Mouse (Mus musculus) limb, embryonic 10.5 days (tissue): ENCODE data around the gene Tnfrsf18. TPM values are rescaled to one million over a fixed set of nuclear protein-coding genes. Genes with fewer than 3 reads are reported as not detected.
A peak's percentile ranks its signal among the peaks of the same experiment; 100 is the strongest.

ENCODE experiments used
- DNase-seq: peaks from one replicate; pipeline ENCODE4 v3.0.0-alpha.2; 2017; ENCODE audit warnings: low spot score
- H3K27ac ChIP-seq: fragments of 300-500 bp; sonication (generic); 2 replicates; pipeline ENCODE4 v1.5.1; 2016; ENCODE audit warnings: mild to moderate bottlenecking
- H3K27me3 ChIP-seq: fragments of 300-500 bp; sonication (generic); 2 replicates; pipeline ENCODE4 v1.6.1; 2016; ENCODE audit warnings: low read depth, mild to moderate bottlenecking; ENCODE audit not compliant: poor library complexity, severe bottlenecking
- H3K36me3 ChIP-seq: fragments of 300-500 bp; sonication (generic); 2 replicates; pipeline ENCODE4 v1.6.1; 2016; ENCODE audit warnings: mild to moderate bottlenecking, moderate library complexity
- H3K4me1 ChIP-seq: fragments of 300-500 bp; sonication (generic); 2 replicates; pipeline ENCODE4 v1.6.1; 2016
- H3K4me3 ChIP-seq: fragments of 300-500 bp; sonication (generic); 2 replicates; pipeline ENCODE4 v1.5.1; 2016; ENCODE audit warnings: mild to moderate bottlenecking, moderate library complexity
- H3K9me3 ChIP-seq: fragments of 300-500 bp; sonication (generic); replicated peaks from 2 replicates; pipeline ENCODE4 v1.6.1; 2016; ENCODE audit warnings: mild to moderate bottlenecking
- WGBS: fragments of 180-500 bp; shearing (Covaris S2); methylation state at CpG from one replicate; pipeline ENCODE4 v1.1.7; 2016; 5-methylcytosine and 5-hydroxymethylcytosine counted together
- polyA plus RNA-seq: library from polyadenylated mRNA; unstranded; fragments of >200 nt; fragmentation: Nextera tagmentation; extraction: Ambion mirVana; gene quantifications from 2 replicates; pipeline ENCODE4 v1.2.1, GENCODE M21; 2016

Tnfrsf18 gene
- polyA plus RNA-seq, 1 experiment from 2014 or later: 1.5 TPM

DNA sequence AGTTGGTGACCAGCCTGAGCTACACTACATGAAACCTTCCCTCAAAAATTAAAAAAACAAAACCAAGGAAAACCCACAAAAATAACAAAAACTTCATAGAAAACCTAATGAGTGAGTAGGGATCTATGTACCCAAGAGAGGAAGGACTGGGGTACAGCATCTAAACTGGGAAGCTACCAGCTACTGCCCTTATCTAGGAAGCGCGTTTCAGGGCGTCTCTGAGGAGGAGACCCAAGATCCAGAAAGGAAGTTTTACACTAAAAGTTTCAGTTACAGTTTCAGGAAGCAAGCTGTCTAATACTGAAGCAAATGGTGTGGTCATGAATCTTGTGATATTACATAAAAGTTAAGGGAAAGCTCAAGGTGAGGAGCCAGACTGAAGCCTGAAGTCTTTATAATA, 23.8 kb downstream of the Tnfrsf18 start:
- H3K4me3 ChIP-seq: no peak overlapping the region
- WGBS: 86% methylated on average over 3 of the region's 3 CpGs
- no peaks in the 10 kb centered on the region for H3K36me3 ChIP-seq
- H3K27ac ChIP-seq: no peak overlapping the region
- no peaks in the 10 kb centered on the region for H3K9me3 ChIP-seq
- no peaks in the 10 kb centered on the region; the same call in 1 of the 2 replicates for H3K4me1 ChIP-seq
- no peaks in the 10 kb centered on the region for H3K27me3 ChIP-seq
- DNase-seq: no peak

DNA sequence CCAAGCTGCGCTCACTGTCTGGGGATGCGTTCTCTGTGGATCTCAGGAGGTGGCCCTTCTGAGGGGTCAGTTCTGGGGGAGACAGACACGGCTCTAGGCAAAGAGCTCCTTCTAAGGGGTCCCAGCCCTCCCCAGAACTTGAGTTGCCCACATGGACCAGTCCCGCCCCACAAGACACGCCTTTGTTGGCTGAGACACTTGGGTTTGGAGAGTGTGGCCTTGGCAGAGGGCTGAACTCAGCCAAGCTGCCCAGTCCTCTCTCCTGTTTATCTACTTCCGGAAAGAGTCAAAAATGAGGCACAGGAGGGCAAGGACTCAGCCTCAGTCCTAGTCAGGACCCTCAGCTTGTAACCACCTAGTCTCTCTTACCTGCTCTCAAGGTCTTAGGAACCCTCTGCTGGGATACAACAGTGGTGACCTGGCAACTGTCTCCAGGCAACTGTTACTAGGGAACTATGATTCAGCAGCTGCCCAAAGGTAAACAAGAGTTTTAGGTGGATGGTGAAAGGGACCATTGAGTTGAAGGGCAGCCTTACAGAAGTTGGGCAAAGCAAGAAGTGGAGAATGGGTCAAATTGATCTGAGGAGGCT, 24.5 kb downstream of the Tnfrsf18 start:
- Histone ChIP-seq H3K9me3 (no peaks in the 10 kb centered on the region), H3K4me1 (no peaks in the 10 kb centered on the region), H3K4me3 (no peak overlapping the region), H3K36me3 (no peaks in the 10 kb centered on the region), H3K27ac (no peak overlapping the region), H3K27me3 (no peaks in the 10 kb centered on the region)
- 71% methylated on average over 6 of the region's 6 CpGs for WGBS
- no peak for DNase-seq

GRCm38 (mm10) chr4:156053113-156053512, 27.1 kb downstream of the Tnfrsf18 start:
- DNase-seq: no peak
- Histone ChIP-seq H3K4me1 (no peaks in the 10 kb centered on the region), H3K4me3 (no peak overlapping the region), H3K27ac (no peak overlapping the region), H3K27me3 (no peaks in the 10 kb centered on the region), H3K36me3 (no peaks in the 10 kb centered on the region), H3K9me3 (no peaks in the 10 kb centered on the region)
- WGBS: 84% methylated on average over 4 of the region's 4 CpGs

GRCm38 (mm10) chr4:156054130-156054529, 28.2 kb downstream of the Tnfrsf18 start:
- DNase-seq: no peak
- 0 out of 2 replicates have a peak, but pooled peaks cover 2% of the 10 kb centered on the region for H3K27me3 ChIP-seq
- H3K9me3 ChIP-seq: no peaks in the 10 kb centered on the region
- no peak overlapping the region for H3K4me3 ChIP-seq
- WGBS: 86% methylated on average over 4 of the region's 4 CpGs
- peaks cover 3% of the 10 kb centered on the region for H3K4me1 ChIP-seq
- no peaks in the 10 kb centered on the region for H3K36me3 ChIP-seq
- H3K27ac ChIP-seq: no peak overlapping the region

- H3K9me3 ChIP-seq: no peaks in the 10 kb centered on the region
- 0 out of 2 replicates have a peak, but pooled peaks cover 7% of the 10 kb centered on the region for H3K27me3 ChIP-seq
- DNase-seq: no peak
- WGBS: 94% methylated on average over 6 of the region's 6 CpGs
- no peak overlapping the region for H3K4me3 ChIP-seq
- H3K27ac ChIP-seq: no peak overlapping the region
- peaks cover 8% of the 10 kb centered on the region for H3K4me1 ChIP-seq
- no peaks in the 10 kb centered on the region for H3K36me3 ChIP-seq
These were observed 28.6 kb downstream of the Tnfrsf18 start for GRCm38 (mm10) chr4:156054606-156055005.

GRCm38 (mm10) chr4:156055173-156055572, 29.2 kb downstream of the Tnfrsf18 start:
- H3K36me3 ChIP-seq: no peaks in the 10 kb centered on the region
- no peak for DNase-seq
- peaks cover 13% of the 10 kb centered on the region for H3K4me1 ChIP-seq
- WGBS: 90% methylated on average over 5 of the region's 5 CpGs
- no peaks in the 10 kb centered on the region for H3K9me3 ChIP-seq
- H3K4me3 ChIP-seq: no peak overlapping the region
- no peak overlapping the region for H3K27ac ChIP-seq
- H3K27me3 ChIP-seq: 0 out of 2 replicates have a peak, but pooled peaks cover 8% of the 10 kb centered on the region

DNA sequence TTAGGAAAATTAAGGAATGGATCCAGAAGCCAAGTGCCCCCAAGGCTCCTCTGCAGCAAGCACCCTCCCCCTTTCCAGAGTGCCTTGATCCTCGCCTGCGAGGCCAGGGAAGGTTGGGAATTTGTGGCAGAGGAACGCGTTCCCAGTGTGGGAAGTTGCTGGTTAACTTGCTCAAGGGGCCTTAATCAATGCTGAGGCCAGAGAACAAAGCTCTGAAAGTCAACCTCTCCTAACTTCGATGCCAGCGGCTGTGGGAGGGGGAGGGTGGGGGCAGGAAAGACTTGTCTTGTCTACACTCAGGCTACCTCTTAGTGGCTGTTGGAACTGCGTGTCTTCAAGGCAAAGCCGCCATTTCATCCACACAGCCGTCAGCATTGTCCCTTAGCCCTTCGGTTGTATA, 31.7 kb downstream of the Tnfrsf18 start:
- no peaks in the 10 kb centered on the region for H3K9me3 ChIP-seq
- H3K4me1 ChIP-seq: peaks cover 13% of the 10 kb centered on the region
- no peak overlapping the region for H3K27ac ChIP-seq
- 0 out of 2 replicates have a peak, but pooled peaks cover 8% of the 10 kb centered on the region for H3K27me3 ChIP-seq
- DNase-seq: no peak
- no peak overlapping the region for H3K4me3 ChIP-seq
- no peaks in the 10 kb centered on the region for H3K36me3 ChIP-seq
- 76% methylated on average over 10 of the region's 10 CpGs for WGBS

- no peaks in the 10 kb centered on the region for H3K36me3 ChIP-seq
- peak overlapping the region; percentile 3; the same call in 1 of the 2 replicates for H3K4me3 ChIP-seq
- WGBS: 76% methylated on average over 9 of the region's 9 CpGs
- H3K27ac ChIP-seq: peak overlapping the region; percentile 38; the same call in 1 of the 2 replicates
- DNase-seq: no peak
- 0 out of 2 replicates have a peak, but pooled peaks cover 8% of the 10 kb centered on the region for H3K27me3 ChIP-seq
- H3K9me3 ChIP-seq: no peaks in the 10 kb centered on the region
- H3K4me1 ChIP-seq: peaks cover 15% of the 10 kb centered on the region
These were observed 32.9 kb downstream of the Tnfrsf18 start for GRCm38 (mm10) chr4:156058826-156059225.

DNA sequence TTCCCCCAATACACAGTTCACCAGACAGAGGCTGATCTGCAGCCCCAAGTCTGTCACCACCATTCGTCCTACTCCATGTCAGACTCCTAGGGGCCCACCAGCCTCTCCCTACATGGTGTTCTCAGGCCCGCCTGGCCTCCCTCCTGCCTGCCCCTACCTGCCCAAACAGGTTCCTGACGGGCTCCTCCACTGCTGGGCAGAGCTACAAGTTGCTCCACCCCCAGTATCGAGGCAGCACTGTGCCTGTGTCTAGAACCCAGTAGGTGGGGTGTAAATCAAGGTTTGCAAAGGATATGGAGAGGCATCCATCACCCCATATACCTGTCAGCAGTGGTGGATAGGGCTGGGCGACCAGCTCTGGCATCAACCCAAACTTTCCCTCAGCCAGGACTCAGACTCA, 33.3 kb downstream of the Tnfrsf18 start, which contains the start of gene Ttll10:
Gene Ttll10, minus strand, starts transcription at position 154 of the 400 bp plus-strand sequence.
- Histone ChIP-seq H3K27ac (peak within 1 kb of the TSS; percentile 38), H3K36me3 (no peaks in the 10 kb centered on the region), H3K4me1 (peaks cover 19% of the 10 kb centered on the region), H3K27me3 (0 out of 2 replicates have a peak, but pooled peaks cover 8% of the 10 kb centered on the region), H3K4me3 (peak within 1 kb of the TSS; percentile 3; the same call in 1 of the 2 replicates), H3K9me3 (no peaks in the 10 kb centered on the region)
- peak; percentile 42 for DNase-seq
- WGBS: 27% methylated on average over 5 of the region's 5 CpGs

GRCm38 (mm10) chr4:156059713-156060112, 33.7 kb downstream of the Tnfrsf18 start:
- H3K4me1 ChIP-seq: peaks cover 19% of the 10 kb centered on the region
- no peaks in the 10 kb centered on the region for H3K9me3 ChIP-seq
- H3K4me3 ChIP-seq: peak overlapping the region; percentile 3; the same call in 1 of the 2 replicates
- peak overlapping the region; percentile 38 for H3K27ac ChIP-seq
- 23% methylated on average over 10 of the region's 10 CpGs for WGBS
- DNase-seq: peak; percentile 44
- H3K36me3 ChIP-seq: no peaks in the 10 kb centered on the region
- 0 out of 2 replicates have a peak, but pooled peaks cover 8% of the 10 kb centered on the region for H3K27me3 ChIP-seq

DNA sequence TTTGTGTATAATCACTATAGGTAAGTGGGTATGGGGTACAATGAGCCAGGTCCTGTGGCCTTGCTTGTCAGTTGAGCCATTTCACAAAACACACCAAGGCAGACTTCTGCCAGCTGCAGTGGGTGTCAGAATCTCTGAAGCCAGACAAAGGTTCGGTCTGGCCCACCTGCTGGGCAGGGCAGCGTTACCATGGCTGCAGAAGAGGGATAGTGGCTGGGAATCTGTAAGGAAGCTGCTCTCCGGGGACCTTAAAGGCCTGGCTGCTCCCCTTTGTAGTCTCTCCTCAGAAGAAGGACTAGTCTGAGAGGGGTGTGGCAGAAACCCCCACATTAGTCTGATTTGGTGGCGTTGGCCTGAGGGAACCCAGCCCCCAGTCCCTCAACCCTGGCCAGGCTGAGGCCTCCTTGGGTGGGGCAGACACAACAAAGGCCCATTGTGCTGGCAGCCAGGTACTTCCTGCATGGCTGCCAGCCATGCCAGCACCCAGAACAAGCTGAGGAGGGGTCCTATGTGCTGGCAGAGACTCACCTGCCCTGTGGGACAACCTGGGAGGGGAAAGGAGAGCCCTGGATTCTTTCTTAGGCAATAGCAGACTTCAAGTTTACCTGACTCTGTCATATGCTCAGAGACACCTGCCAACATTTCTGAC, 38.0 kb downstream of the Tnfrsf18 start:
- peak overlapping the region; percentile 54; the same call in 1 of the 2 replicates for H3K27ac ChIP-seq
- no peak for DNase-seq
- H3K36me3 ChIP-seq: no peaks in the 10 kb centered on the region
- H3K4me1 ChIP-seq: peaks cover 24% of the 10 kb centered on the region
- no peaks in the 10 kb centered on the region for H3K9me3 ChIP-seq
- 0 out of 2 replicates have a peak, but pooled peaks cover 6% of the 10 kb centered on the region for H3K27me3 ChIP-seq
- 14% methylated on average over 4 of the region's 4 CpGs for WGBS
- no peak overlapping the region for H3K4me3 ChIP-seq

DNA sequence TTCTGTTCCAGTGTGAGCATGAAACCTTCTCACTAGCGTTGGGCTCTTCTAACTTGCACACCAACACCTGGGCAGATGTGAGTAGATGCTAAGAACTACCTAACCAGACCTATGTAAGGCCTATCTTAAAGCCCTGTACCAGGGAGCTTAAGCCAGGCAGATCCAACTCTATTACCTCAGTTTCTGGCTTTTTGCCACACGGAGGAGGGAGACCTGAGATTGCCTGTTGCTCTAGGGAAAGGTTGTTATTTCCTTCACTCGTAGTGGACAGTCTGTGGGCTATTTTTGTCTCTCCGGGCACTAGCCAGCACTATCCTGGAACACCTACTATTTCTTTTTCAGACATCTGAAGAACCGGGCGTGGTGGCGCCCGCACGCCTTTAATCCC, 38.5 kb downstream of the Tnfrsf18 start:
- Histone ChIP-seq H3K36me3 (no peaks in the 10 kb centered on the region), H3K4me1 (peaks cover 21% of the 10 kb centered on the region), H3K9me3 (no peaks in the 10 kb centered on the region), H3K27me3 (0 out of 2 replicates have a peak, but pooled peaks cover 1% of the 10 kb centered on the region), H3K4me3 (no peak overlapping the region), H3K27ac (no peak overlapping the region)
- WGBS: 85% methylated on average over 9 of the region's 9 CpGs
- DNase-seq: no peak
